ENCODE assay signal across 18 mouse cellular contexts in the genomic region with DNA sequence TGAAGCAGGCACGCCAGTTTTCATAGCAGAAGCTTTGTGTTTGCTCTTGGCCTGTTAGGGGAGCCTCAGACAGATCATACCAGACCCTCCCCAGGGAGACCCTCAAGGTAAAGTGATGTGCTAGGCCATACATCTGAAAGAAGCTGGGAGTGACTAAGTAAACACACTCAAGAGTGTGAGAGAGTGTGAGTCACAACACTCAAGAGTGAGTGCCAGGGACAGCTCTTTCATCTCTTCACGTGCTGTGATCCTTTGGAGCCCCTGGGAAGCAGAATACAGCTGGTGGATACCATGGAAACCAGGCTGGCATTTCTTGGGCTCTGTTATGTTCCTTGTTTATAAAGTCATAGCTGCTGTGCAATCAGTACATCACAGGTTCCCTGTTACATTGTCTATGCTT. TPM values are rescaled to one million over a fixed set of nuclear protein-coding genes. Genes with fewer than 3 reads are reported as not detected.
DNase-seq lines count a peak whose midpoint lies in the region; ATAC-seq lines count a peak whose summit lies in the region.
"Had no signal": no experiment of that assay in that cellular context is flagged by ENCODE, and none has a peak within 500 bp of the region (broad histone marks: within the 10 kb centered on the region; RNA-seq: fewer than 3 reads in every experiment).

No protein-coding gene starts in this region.

- H3K36me3 ChIP-seq in forebrain, embryonic 14.5 days (ENCODE audit: control insufficient read depth, insufficient read depth, low read length), result peaks cover 63% of the 10 kb centered on the region
- H3K36me3 ChIP-seq in forebrain, embryonic 13.5 days (ENCODE audit: poor library complexity, severe bottlenecking), result peaks cover 73% of the 10 kb centered on the region
- H3K36me3 ChIP-seq in lung, embryonic 15.5 days, result peaks cover 46% of the 10 kb centered on the region
- H3K36me3 ChIP-seq in midbrain, embryonic 13.5 days, result peaks cover 61% of the 10 kb centered on the region
- H3K36me3 ChIP-seq in midbrain, embryonic 10.5 days, result peaks cover 81% of the 10 kb centered on the region
- peaks cover 100% of the 10 kb centered on the region for H3K36me3 ChIP-seq in liver, embryonic 12.5 days

- DNase-seq in forebrain, embryonic 14.5 days (ENCODE audit: low spot score), result no peak
- DNase-seq in lung, postnatal 25 days (ENCODE audit: low spot score), result no peak
- no peak for DNase-seq in midbrain, embryonic 10.5 days (ENCODE audit: low spot score)
- DNase-seq: adrenal gland, postnatal 10 days; cerebellum, adult 18-20 months; cerebellum, adult 9-11 months; cerebellum, postnatal 36 days; gastrocnemius, adult 2 months; gastrocnemius, postnatal 25 days had no signal

- H3K4me2 ChIP-seq in forebrain, embryonic 14.5 days (ENCODE audit: low read length), result no peak overlapping the region
- H3K4me2 ChIP-seq in forebrain, embryonic 13.5 days, result no peak overlapping the region
- H3K4me2 ChIP-seq in lung, embryonic 15.5 days, result no peak overlapping the region
- no peak overlapping the region for H3K4me2 ChIP-seq in midbrain, embryonic 13.5 days (replicated peaks)
- no peak overlapping the region for H3K4me2 ChIP-seq in liver, embryonic 12.5 days
- H3K4me2 ChIP-seq: embryonic facial prominence, embryonic 13.5 days; heart, embryonic 12.5 days; hindbrain, embryonic 15.5 days had no signal

- peak; percentile 53; the same call in 1 of the 2 replicates for ATAC-seq in forebrain, embryonic 14.5 days
- ATAC-seq in forebrain, embryonic 13.5 days, result no peak
- peak; percentile 64 for ATAC-seq in lung, embryonic 15.5 days (ENCODE audit: borderline replicate concordance, extremely low read depth, low FRiP score, low TSS enrichment)
- ATAC-seq in midbrain, embryonic 13.5 days, result peak; percentile 40; the same call in 1 of the 2 replicates
- ATAC-seq in liver, embryonic 12.5 days, result no peak

- WGBS in forebrain, embryonic 14.5 days, result 52% methylated on average over 2 of the region's 2 CpGs
- 50% methylated on average over 2 of the region's 2 CpGs for WGBS in forebrain, embryonic 13.5 days
- WGBS in lung, embryonic 15.5 days, result 51% methylated on average over 2 of the region's 2 CpGs
- WGBS in midbrain, embryonic 13.5 days, result 52% methylated on average over 2 of the region's 2 CpGs
- 77% methylated on average over 2 of the region's 2 CpGs for WGBS in midbrain, embryonic 10.5 days
- WGBS in liver, embryonic 12.5 days (ENCODE audit: insufficient replicate concordance), result 85% methylated on average over 2 of the region's 2 CpGs

- no peak overlapping the region for H3K4me3 ChIP-seq in forebrain, embryonic 14.5 days (ENCODE audit: low read depth, low read length)
- H3K4me3 ChIP-seq in forebrain, embryonic 13.5 days, result no peak overlapping the region
- H3K4me3 ChIP-seq in lung, embryonic 15.5 days, result no peak overlapping the region
- no peak overlapping the region for H3K4me3 ChIP-seq in midbrain, embryonic 13.5 days (replicated peaks)
- no peak overlapping the region for H3K4me3 ChIP-seq in midbrain, embryonic 10.5 days
- no peak overlapping the region for H3K4me3 ChIP-seq in liver, embryonic 12.5 days
- H3K4me3 ChIP-seq: embryonic facial prominence, embryonic 13.5 days; gastrocnemius, adult 2 months; heart, embryonic 12.5 days; hindbrain, embryonic 10.5 days; hindbrain, embryonic 15.5 days had no signal

- no peak overlapping the region for H3K9ac ChIP-seq in forebrain, embryonic 14.5 days (ENCODE audit: low read length)
- no peak overlapping the region for H3K9ac ChIP-seq in forebrain, embryonic 13.5 days
- no peak overlapping the region for H3K9ac ChIP-seq in lung, embryonic 15.5 days
- H3K9ac ChIP-seq in midbrain, embryonic 13.5 days (replicated peaks), result no peak overlapping the region
- H3K9ac ChIP-seq in liver, embryonic 12.5 days, result no peak overlapping the region
- H3K9ac ChIP-seq: embryonic facial prominence, embryonic 13.5 days; heart, embryonic 12.5 days; hindbrain, embryonic 15.5 days had no signal

- no peaks in the 10 kb centered on the region for H3K27me3 ChIP-seq in forebrain, embryonic 14.5 days (replicated peaks; ENCODE audit: control insufficient read depth, insufficient read depth, low read length)
- no peaks in the 10 kb centered on the region for H3K27me3 ChIP-seq in forebrain, embryonic 13.5 days
- no peaks in the 10 kb centered on the region for H3K27me3 ChIP-seq in lung, embryonic 15.5 days
- no peaks in the 10 kb centered on the region for H3K27me3 ChIP-seq in midbrain, embryonic 13.5 days
- H3K27me3 ChIP-seq in midbrain, embryonic 10.5 days (ENCODE audit: low read depth, poor library complexity, severe bottlenecking), result no peaks in the 10 kb centered on the region
- no peaks in the 10 kb centered on the region for H3K27me3 ChIP-seq in liver, embryonic 12.5 days (replicated peaks)
- H3K27me3 ChIP-seq: embryonic facial prominence, embryonic 13.5 days; heart, embryonic 12.5 days; hindbrain, embryonic 15.5 days had no signal

- H3K4me1 ChIP-seq in forebrain, embryonic 14.5 days (ENCODE audit: control insufficient read depth, insufficient read depth, low read length), result no peaks in the 10 kb centered on the region
- H3K4me1 ChIP-seq in forebrain, embryonic 13.5 days, result peaks cover 15% of the 10 kb centered on the region; the same call in 1 of the 2 replicates
- no peaks in the 10 kb centered on the region; the same call in 1 of the 2 replicates for H3K4me1 ChIP-seq in lung, embryonic 15.5 days
- peaks cover 5% of the 10 kb centered on the region for H3K4me1 ChIP-seq in midbrain, embryonic 13.5 days (replicated peaks)
- peaks cover 7% of the 10 kb centered on the region; the same call in 1 of the 2 replicates for H3K4me1 ChIP-seq in midbrain, embryonic 10.5 days
- peaks cover 28% of the 10 kb centered on the region for H3K4me1 ChIP-seq in liver, embryonic 12.5 days
- H3K4me1 ChIP-seq: embryonic facial prominence, embryonic 13.5 days; hindbrain, embryonic 10.5 days; hindbrain, embryonic 15.5 days had no signal

- H3K27ac ChIP-seq in forebrain, embryonic 14.5 days (ENCODE audit: low read depth, low read length), result no peak overlapping the region
- H3K27ac ChIP-seq in forebrain, embryonic 13.5 days, result no peak overlapping the region
- H3K27ac ChIP-seq in lung, embryonic 15.5 days, result no peak overlapping the region
- H3K27ac ChIP-seq in midbrain, embryonic 13.5 days, result no peak overlapping the region
- H3K27ac ChIP-seq in midbrain, embryonic 10.5 days (replicated peaks), result no peak overlapping the region
- no peak overlapping the region for H3K27ac ChIP-seq in liver, embryonic 12.5 days
- H3K27ac ChIP-seq: embryonic facial prominence, embryonic 13.5 days; gastrocnemius, adult 2 months; hindbrain, embryonic 10.5 days; hindbrain, embryonic 15.5 days had no signal

- no peaks in the 10 kb centered on the region for H3K9me3 ChIP-seq in forebrain, embryonic 14.5 days (replicated peaks; ENCODE audit: control insufficient read depth, low read length)
- H3K9me3 ChIP-seq in forebrain, embryonic 13.5 days (replicated peaks), result no peaks in the 10 kb centered on the region
- H3K9me3 ChIP-seq in lung, embryonic 15.5 days, result no peaks in the 10 kb centered on the region
- no peaks in the 10 kb centered on the region for H3K9me3 ChIP-seq in midbrain, embryonic 13.5 days
- no peaks in the 10 kb centered on the region for H3K9me3 ChIP-seq in midbrain, embryonic 10.5 days (replicated peaks)
- H3K9me3 ChIP-seq in liver, embryonic 12.5 days (replicated peaks), result no peaks in the 10 kb centered on the region
- H3K9me3 ChIP-seq: embryonic facial prominence, embryonic 13.5 days; heart, embryonic 12.5 days; hindbrain, embryonic 10.5 days; hindbrain, embryonic 15.5 days had no signal

RNA-seq across cellular contexts. Expression of a gene that starts 8.4 kb away (rescaled TPM):
- 159 and 173 TPM in 2 replicates for polyA plus RNA-seq in forebrain, embryonic 14.5 days (2014; fragmentation: Nextera tagmentation; extraction: Ambion mirVana)
- 129 and 133 TPM in 2 replicates for polyA plus RNA-seq in forebrain, embryonic 13.5 days (2015; fragmentation: Nextera tagmentation; extraction: Ambion mirVana)
- 68.3 and 68.9 TPM in 2 replicates for polyA plus RNA-seq in lung, embryonic 15.5 days (2015; fragmentation: Nextera tagmentation; extraction: Ambion mirVana)
- polyA plus RNA-seq in midbrain, embryonic 13.5 days (2015; fragmentation: Nextera tagmentation; extraction: Ambion mirVana), result 183 and 184 TPM in 2 replicates
- polyA plus RNA-seq in midbrain, embryonic 10.5 days (2016; fragmentation: Nextera tagmentation; extraction: Ambion mirVana), result 81.0 and 86.6 TPM in 2 replicates
- polyA plus RNA-seq in liver, embryonic 12.5 days (2016; fragmentation: Nextera tagmentation; extraction: Ambion mirVana), result 157 and 159 TPM in 2 replicates

RNA-seq across cellular contexts. Expression of a gene that starts 39.4 kb away (rescaled TPM):
- 0.18 TPM in 1 of 2 replicates, not detected in the other for polyA plus RNA-seq in forebrain, embryonic 14.5 days (2014; fragmentation: Nextera tagmentation; extraction: Ambion mirVana)
- polyA plus RNA-seq in forebrain, embryonic 13.5 days (2015; fragmentation: Nextera tagmentation; extraction: Ambion mirVana), result not detected in 2 replicates
- polyA plus RNA-seq in lung, embryonic 15.5 days (2015; fragmentation: Nextera tagmentation; extraction: Ambion mirVana), result not detected in 2 replicates
- polyA plus RNA-seq in midbrain, embryonic 13.5 days (2015; fragmentation: Nextera tagmentation; extraction: Ambion mirVana), result 0.18 and 0.26 TPM in 2 replicates
- not detected in 2 replicates for polyA plus RNA-seq in midbrain, embryonic 10.5 days (2016; fragmentation: Nextera tagmentation; extraction: Ambion mirVana)
- 0.06 TPM in 1 of 2 replicates, not detected in the other for polyA plus RNA-seq in liver, embryonic 12.5 days (2016; fragmentation: Nextera tagmentation; extraction: Ambion mirVana)
- polyA plus RNA-seq: C2C12; embryonic facial prominence, embryonic 13.5 days; hindbrain, embryonic 15.5 days had no signal

Comparison
In these comparisons a context has a peak if more than half of its experiments do, and no peak if none do; other contexts are left out.
1. ATAC-seq: peak in forebrain, embryonic 14.5 days (single experiment), lung, embryonic 15.5 days (single experiment) and midbrain, embryonic 13.5 days (single experiment); none in forebrain, embryonic 13.5 days (single experiment) and liver, embryonic 12.5 days (single experiment).